Mouse (Mus musculus) limb, embryonic 12.5 days (tissue): ENCODE measurements around the gene Smad3. TPM values are rescaled to one million over a fixed set of nuclear protein-coding genes. Genes with fewer than 3 reads are reported as not detected.

ENCODE experiments used
- ATAC-seq: fragments of 200-750 bp; cut with Nextera tagmentation; 2 replicates; pipeline ENCODE4 v1.8.0; 2017; ENCODE audit warnings: low read depth, moderate TSS enrichment; ENCODE audit not compliant: insufficient number of reproducible peaks, insufficient read depth, low FRiP score, low TSS enrichment
- H3K27ac ChIP-seq: fragments of 300-500 bp; sonication (generic); 2 replicates; pipeline ENCODE4 v1.5.1; 2016; ENCODE audit warnings: mild to moderate bottlenecking, moderate library complexity
- H3K27me3 ChIP-seq: fragments of 300-500 bp; sonication (generic); 2 replicates; pipeline ENCODE4 v1.6.1; 2016; ENCODE audit warnings: mild to moderate bottlenecking, moderate library complexity
- H3K36me3 ChIP-seq: fragments of 300-500 bp; sonication (generic); 2 replicates; pipeline ENCODE4 v1.6.1; 2016; ENCODE audit warnings: mild to moderate bottlenecking, moderate library complexity
- H3K4me1 ChIP-seq: fragments of 300-500 bp; sonication (generic); replicated peaks from 2 replicates; pipeline ENCODE4 v1.6.1; 2016
- H3K4me2 ChIP-seq: fragments of 300-500 bp; sonication (generic); 2 replicates; pipeline ENCODE4 v1.6.1; 2016; ENCODE audit warnings: mild to moderate bottlenecking, moderate library complexity
- H3K4me3 ChIP-seq: fragments of 300-500 bp; sonication (generic); replicated peaks from 2 replicates; pipeline ENCODE4 v1.5.1; 2016; ENCODE audit warnings: mild to moderate bottlenecking
- H3K9ac ChIP-seq: fragments of 300-500 bp; sonication (generic); replicated peaks from 2 replicates; pipeline ENCODE4 v1.6.1; 2016; ENCODE audit warnings: mild to moderate bottlenecking, moderate library complexity
- H3K9me3 ChIP-seq: fragments of 300-500 bp; sonication (generic); 2 replicates; pipeline ENCODE4 v1.6.1; 2016; ENCODE audit warnings: mild to moderate bottlenecking, moderate library complexity
- WGBS: fragments of 180-500 bp; shearing (Covaris S2); methylation state at CpG from one replicate; pipeline ENCODE4 v1.1.7; 2016; 5-methylcytosine and 5-hydroxymethylcytosine counted together
- polyA plus RNA-seq: library from polyadenylated mRNA; unstranded; fragments of >200 nt; fragmentation: Nextera tagmentation; extraction: Ambion mirVana; gene quantifications from 2 replicates; pipeline ENCODE4 v1.2.1, GENCODE M21; 2016

The Smad3 gene
- polyA plus RNA-seq: 39.9 and 43.4 TPM in 2 replicates

- Histone ChIP-seq H3K9ac (peak within 1 kb of the TSS; percentile 97), H3K27ac (peak within 1 kb of the TSS; percentile 99), H3K4me1 (peaks cover 50% of the 10 kb centered on the region), H3K9me3 (0 out of 2 replicates have a peak, but pooled peaks cover 5% of the 10 kb centered on the region), H3K27me3 (no peaks in the 10 kb centered on the region), H3K36me3 (no peaks in the 10 kb centered on the region), H3K4me2 (peak within 1 kb of the TSS; percentile 83), H3K4me3 (peak within 1 kb of the TSS; percentile 88)
- ATAC-seq: peak; percentile 92
- under 1% methylated on average over 54 of the region's 59 CpGs for WGBS
These were observed at the start of gene Smad3 for GRCm38 (mm10) chr9:63757865-63758440. TSS of gene Smad3 (minus strand) at chr9:63757994.

GRCm38 (mm10) chr9:63804847-63805246, 47.1 kb upstream of the Smad3 start:
- H3K36me3 ChIP-seq: no peaks in the 10 kb centered on the region
- no peaks in the 10 kb centered on the region for H3K27me3 ChIP-seq
- H3K9me3 ChIP-seq: no peaks in the 10 kb centered on the region
- ATAC-seq: no peak
- 48% methylated on average over 3 of the region's 3 CpGs for WGBS
- H3K4me3 ChIP-seq: no peak overlapping the region
- H3K9ac ChIP-seq: no peak overlapping the region
- peaks cover 20% of the 10 kb centered on the region for H3K4me1 ChIP-seq
- H3K27ac ChIP-seq: 0 out of 2 replicates have a peak overlapping the region, but pooled peaks have one; percentile 12
- H3K4me2 ChIP-seq: no peak overlapping the region

GRCm38 (mm10) chr9:63803181-63803591, 45.4 kb upstream of the Smad3 start:
- Histone ChIP-seq H3K9ac (0 out of 2 replicates have a peak overlapping the region, but pooled peaks have one; percentile 5), H3K9me3 (no peaks in the 10 kb centered on the region), H3K27me3 (no peaks in the 10 kb centered on the region), H3K4me1 (peaks cover 20% of the 10 kb centered on the region), H3K4me3 (no peak overlapping the region), H3K4me2 (peak overlapping the region; percentile 41), H3K27ac (peak overlapping the region; percentile 82), H3K36me3 (no peaks in the 10 kb centered on the region)
- under 1% methylated on average over 8 of the region's 8 CpGs for WGBS
- ATAC-seq: peak; percentile 73

GRCm38 (mm10) chr9:63802504-63802903, 44.7 kb upstream of the Smad3 start:
- peaks cover 20% of the 10 kb centered on the region for H3K4me1 ChIP-seq
- no peaks in the 10 kb centered on the region for H3K9me3 ChIP-seq
- no peaks in the 10 kb centered on the region for H3K27me3 ChIP-seq
- H3K4me2 ChIP-seq: no peak overlapping the region
- no peak overlapping the region for H3K9ac ChIP-seq
- ATAC-seq: no peak
- no peak overlapping the region for H3K4me3 ChIP-seq
- no peaks in the 10 kb centered on the region for H3K36me3 ChIP-seq
- 83% methylated on average over 7 of the region's 7 CpGs for WGBS
- peak overlapping the region; percentile 51; the same call in 1 of the 2 replicates for H3K27ac ChIP-seq

GRCm38 (mm10) chr9:63802080-63802479, 44.3 kb upstream of the Smad3 start:
- no peak for ATAC-seq
- 72% methylated on average over 5 of the region's 5 CpGs for WGBS
- H3K4me3 ChIP-seq: no peak overlapping the region
- H3K9me3 ChIP-seq: no peaks in the 10 kb centered on the region
- no peaks in the 10 kb centered on the region for H3K36me3 ChIP-seq
- no peak overlapping the region for H3K9ac ChIP-seq
- no peak overlapping the region for H3K4me2 ChIP-seq
- 0 out of 2 replicates have a peak overlapping the region, but pooled peaks have one; percentile 51 for H3K27ac ChIP-seq
- peaks cover 20% of the 10 kb centered on the region for H3K4me1 ChIP-seq
- no peaks in the 10 kb centered on the region for H3K27me3 ChIP-seq

- Histone ChIP-seq H3K4me3 (no peak overlapping the region), H3K27me3 (no peaks in the 10 kb centered on the region), H3K9ac (no peak overlapping the region), H3K27ac (no peak overlapping the region), H3K4me1 (peaks cover 10% of the 10 kb centered on the region), H3K36me3 (no peaks in the 10 kb centered on the region), H3K9me3 (no peaks in the 10 kb centered on the region), H3K4me2 (no peak overlapping the region)
- ATAC-seq: no peak
- WGBS: 72% methylated on average over 3 of the region's 3 CpGs
These were observed 38.6 kb upstream of the Smad3 start for GRCm38 (mm10) chr9:63796429-63796828.

- H3K4me2 ChIP-seq: no peak overlapping the region
- no peak overlapping the region for H3K4me3 ChIP-seq
- 81% methylated on average over 10 of the region's 10 CpGs for WGBS
- no peaks in the 10 kb centered on the region for H3K9me3 ChIP-seq
- H3K36me3 ChIP-seq: no peaks in the 10 kb centered on the region
- no peaks in the 10 kb centered on the region for H3K27me3 ChIP-seq
- H3K27ac ChIP-seq: no peak overlapping the region
- H3K9ac ChIP-seq: no peak overlapping the region
- no peak for ATAC-seq
- peaks cover 29% of the 10 kb centered on the region for H3K4me1 ChIP-seq
These were observed 36.1 kb upstream of the Smad3 start for GRCm38 (mm10) chr9:63793731-63794495.

GRCm38 (mm10) chr9:63791716-63792115, 33.9 kb upstream of the Smad3 start:
- H3K9me3 ChIP-seq: no peaks in the 10 kb centered on the region
- no peaks in the 10 kb centered on the region for H3K36me3 ChIP-seq
- no peak overlapping the region for H3K4me2 ChIP-seq
- H3K27ac ChIP-seq: 0 out of 2 replicates have a peak overlapping the region, but pooled peaks have one; percentile 17
- ATAC-seq: no peak
- H3K27me3 ChIP-seq: no peaks in the 10 kb centered on the region
- peaks cover 51% of the 10 kb centered on the region for H3K4me1 ChIP-seq
- H3K9ac ChIP-seq: no peak overlapping the region
- WGBS: 43% methylated on average over 1 of the region's 1 CpGs
- H3K4me3 ChIP-seq: no peak overlapping the region

- Histone ChIP-seq H3K9ac (no peak overlapping the region), H3K27ac (0 out of 2 replicates have a peak overlapping the region, but pooled peaks have one; percentile 17), H3K4me2 (no peak overlapping the region), H3K9me3 (no peaks in the 10 kb centered on the region), H3K4me3 (no peak overlapping the region), H3K4me1 (peaks cover 55% of the 10 kb centered on the region), H3K36me3 (no peaks in the 10 kb centered on the region), H3K27me3 (no peaks in the 10 kb centered on the region)
- no peak for ATAC-seq
- WGBS: 16% methylated on average over 6 of the region's 6 CpGs
These were observed 33.5 kb upstream of the Smad3 start for GRCm38 (mm10) chr9:63791275-63791674.

GRCm38 (mm10) chr9:63790222-63790621, 32.4 kb upstream of the Smad3 start:
- no peak for ATAC-seq
- H3K36me3 ChIP-seq: no peaks in the 10 kb centered on the region
- no peak overlapping the region for H3K27ac ChIP-seq
- WGBS: 91% methylated on average over 4 of the region's 4 CpGs
- H3K4me1 ChIP-seq: peaks cover 66% of the 10 kb centered on the region
- no peak overlapping the region for H3K9ac ChIP-seq
- no peak overlapping the region for H3K4me2 ChIP-seq
- H3K27me3 ChIP-seq: no peaks in the 10 kb centered on the region
- H3K9me3 ChIP-seq: no peaks in the 10 kb centered on the region
- no peak overlapping the region for H3K4me3 ChIP-seq

GRCm38 (mm10) chr9:63789386-63789785, 31.6 kb upstream of the Smad3 start:
- Histone ChIP-seq H3K9ac (no peak overlapping the region), H3K36me3 (no peaks in the 10 kb centered on the region), H3K27me3 (no peaks in the 10 kb centered on the region), H3K4me1 (peaks cover 61% of the 10 kb centered on the region), H3K9me3 (no peaks in the 10 kb centered on the region), H3K4me2 (no peak overlapping the region), H3K4me3 (no peak overlapping the region), H3K27ac (0 out of 2 replicates have a peak overlapping the region, but pooled peaks have one; percentile 2)
- ATAC-seq: 0 out of 2 replicates have a peak, but pooled peaks have one; percentile 21
- WGBS: 28% methylated on average over 7 of the region's 7 CpGs
